Mouse (Mus musculus): ENCODE results near the gene Cpxm2.

- TF ChIP-seq CTCF (IDR thresholded peaks at IDR 0.05; ENCODE audit: borderline replicate concordance, extremely low read depth, insufficient read depth, insufficient read length) (no peak), POLR2A (IDR thresholded peaks at IDR 0.05; ENCODE audit: borderline replicate concordance, extremely low read depth, insufficient read depth, insufficient read length, poor library complexity, severe bottlenecking) (no peak)
Observed at GRCm38 (mm10) chr7:131989056-131989455, 165.5 kb downstream of the Cpxm2 start.

Measured in brain, embryonic 14.5 days (tissue).